Mouse (Mus musculus): ENCODE results near the gene Cop1.
A peak's percentile ranks its signal among the peaks of the same experiment; 100 is the strongest.

Gene Cop1

DNA sequence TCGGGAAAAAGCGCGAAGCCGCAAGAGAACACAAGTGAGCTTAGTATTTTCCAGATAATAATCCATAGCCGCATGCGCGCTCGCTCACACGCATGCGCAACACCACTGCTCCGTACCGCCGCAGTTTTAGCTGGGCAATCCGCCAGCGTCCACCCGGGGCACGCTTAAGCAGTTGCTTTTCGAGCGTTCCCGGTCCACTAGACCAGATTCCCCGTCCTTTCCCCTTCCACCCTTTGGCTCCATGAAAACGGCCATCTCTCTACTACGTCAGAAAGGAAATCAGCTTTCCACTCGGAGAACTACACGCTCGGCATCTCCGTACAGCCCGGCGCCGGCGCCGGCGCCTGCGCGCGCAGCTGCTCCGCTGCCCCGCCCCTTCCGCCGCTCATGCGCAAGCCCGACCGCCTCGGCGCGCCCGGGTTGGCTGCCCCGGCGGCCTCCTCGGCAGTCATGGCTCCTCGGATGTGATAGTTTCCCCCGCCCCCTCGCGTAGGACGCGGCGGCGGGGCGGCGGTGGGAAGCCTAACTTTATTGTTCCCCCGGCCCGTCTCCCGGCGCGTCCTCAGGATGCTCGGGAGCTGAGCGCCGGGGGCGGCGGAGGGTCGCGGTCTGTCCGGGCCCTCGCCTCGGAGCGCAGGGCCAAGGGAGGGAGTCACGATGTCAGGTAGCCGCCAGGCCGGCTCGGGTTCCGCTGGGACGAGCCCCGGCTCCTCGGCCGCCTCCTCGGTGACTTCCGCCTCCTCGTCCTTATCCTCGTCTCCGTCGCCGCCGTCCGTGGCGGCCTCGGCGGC, at the start of gene Cop1:
Gene Cop1, plus strand, starts transcription at position 540 of the 791 bp plus-strand sequence.
- peak; percentile 92 for DNase-seq

DNA sequence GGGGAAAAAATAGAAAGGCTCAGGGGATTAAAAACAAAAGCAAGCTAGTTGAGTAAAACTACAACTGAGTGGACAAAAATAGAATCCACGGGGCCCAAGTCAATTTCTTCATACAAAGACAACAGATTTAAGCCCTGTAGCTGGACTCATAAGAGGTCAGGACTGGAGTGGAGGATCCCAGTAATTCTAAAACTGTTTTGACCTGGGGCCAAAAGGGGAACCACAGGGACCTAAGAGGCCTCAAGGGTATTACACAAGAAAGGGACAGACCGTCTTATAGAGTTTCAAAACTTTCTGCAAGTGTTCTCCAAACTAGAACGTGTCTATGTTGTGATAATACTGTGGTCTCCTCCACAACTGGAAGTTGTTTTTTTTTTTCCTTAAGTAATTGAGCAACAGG, 45.4 kb upstream of the Cop1 start:
- no peak for DNase-seq

DNA sequence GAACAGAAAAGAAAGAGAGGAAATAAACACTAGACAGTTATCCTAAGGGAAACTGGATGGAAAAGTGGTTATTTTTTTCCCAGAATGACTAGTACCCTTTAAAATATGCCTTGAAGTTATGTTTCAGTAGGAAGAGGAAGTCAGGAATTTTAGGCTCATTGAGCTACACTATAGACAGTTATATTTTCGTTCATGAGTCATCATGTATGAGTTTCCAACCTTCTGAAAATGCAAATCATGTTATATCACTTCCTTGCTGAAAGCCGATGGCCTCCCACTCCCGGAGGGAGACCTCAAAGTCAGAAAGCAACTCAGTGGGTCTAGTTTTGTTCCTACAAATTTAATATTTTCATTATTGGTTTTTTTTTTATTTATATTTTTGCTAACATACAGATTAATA, 33.5 kb upstream of the Cop1 start:
- DNase-seq = no peak

DNA sequence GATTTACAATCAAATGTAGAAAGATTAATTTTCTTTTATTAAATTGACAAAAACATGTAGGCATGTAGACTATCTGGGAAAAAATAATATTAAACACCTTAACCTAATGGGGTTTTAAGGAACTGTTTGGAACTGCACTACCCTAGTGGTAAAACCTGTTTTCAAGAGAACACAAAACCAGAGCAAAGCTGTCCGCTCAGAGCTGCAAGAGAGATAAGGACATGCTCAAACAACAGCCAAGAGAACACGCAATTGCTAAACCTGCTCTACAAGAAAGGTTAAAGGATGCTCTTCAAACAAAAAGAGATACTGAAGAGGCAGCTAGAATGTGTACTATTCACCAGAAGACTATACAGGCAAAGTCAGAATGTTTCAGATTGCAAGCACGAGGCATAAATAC, 32.5 kb upstream of the Cop1 start:
- no peak for DNase-seq

DNA sequence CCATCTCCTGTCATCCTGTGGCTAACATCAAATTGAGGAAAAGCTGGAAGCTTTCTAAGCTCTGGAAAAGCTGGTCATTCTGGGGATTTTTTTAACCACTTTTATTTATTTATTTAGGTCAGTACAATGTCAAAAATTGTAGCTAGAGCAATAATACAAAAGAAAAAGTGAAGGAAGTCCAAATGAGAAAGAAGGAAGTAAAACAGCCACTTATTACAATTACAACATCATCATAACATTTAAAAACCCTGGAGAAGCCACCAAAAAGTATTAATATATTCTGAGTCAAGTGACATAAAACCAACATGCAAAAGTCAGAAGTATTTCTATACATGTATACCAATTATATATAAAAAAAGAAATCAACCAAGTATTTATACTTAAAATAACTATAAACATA, 30.9 kb upstream of the Cop1 start:
- no peak for DNase-seq

DNA sequence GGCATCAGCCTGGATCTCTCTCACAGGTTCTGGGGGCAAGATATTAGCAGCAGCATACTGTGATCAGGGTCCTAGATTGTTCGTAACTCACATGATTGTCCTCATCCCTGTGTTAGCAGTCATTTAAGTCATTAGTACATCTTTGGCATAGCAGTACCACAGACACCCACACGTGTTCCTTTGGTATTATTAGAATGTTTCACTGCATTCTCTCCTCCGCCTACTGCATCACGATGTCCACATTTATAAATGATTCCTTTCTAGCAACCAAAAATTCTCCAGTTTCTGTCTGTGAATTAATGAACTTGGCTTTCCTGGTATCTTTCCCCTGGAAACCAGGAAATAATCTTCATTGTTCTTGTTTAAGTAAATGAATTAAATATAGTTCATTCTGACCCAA, 20.4 kb upstream of the Cop1 start:
- no peak for DNase-seq

DNA sequence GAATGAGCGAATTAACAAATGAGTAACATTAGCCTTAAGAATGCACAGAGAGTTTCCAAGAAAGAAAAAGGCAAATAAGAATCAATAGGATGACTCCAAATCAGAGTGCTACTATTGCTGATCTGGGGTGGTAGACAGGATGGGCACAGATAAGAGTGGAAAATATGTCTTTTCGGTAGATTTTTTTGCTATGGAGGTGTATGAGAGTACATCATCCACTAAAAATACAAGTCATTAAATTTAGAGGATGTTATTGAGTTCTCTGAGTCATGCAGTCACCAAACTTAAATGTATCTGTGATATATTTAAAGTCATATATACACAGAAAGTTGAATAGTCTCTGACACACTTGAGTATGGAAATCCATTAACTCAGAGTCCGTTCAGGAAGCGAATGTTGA, 14.7 kb upstream of the Cop1 start:
- DNase-seq = no peak

DNA sequence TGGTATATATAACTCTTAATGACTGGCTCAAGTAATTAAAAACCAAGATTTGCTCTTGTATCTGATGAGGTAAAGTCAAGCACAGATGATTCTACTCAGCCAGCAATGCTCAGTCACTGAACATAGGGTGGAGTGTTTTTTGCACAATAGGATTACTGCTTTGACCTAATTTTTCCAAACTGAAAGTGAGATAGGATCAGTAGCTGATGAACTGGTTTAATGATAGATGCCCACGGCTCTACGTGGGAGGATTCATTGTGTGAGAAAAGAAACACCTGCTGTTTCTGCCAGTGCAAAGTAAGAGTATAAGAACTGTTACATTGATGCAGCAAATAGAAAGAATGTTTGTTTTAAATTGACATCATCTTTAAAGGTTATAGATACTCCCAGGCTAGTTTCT, 10.1 kb upstream of the Cop1 start:
- no peak for DNase-seq

DNA sequence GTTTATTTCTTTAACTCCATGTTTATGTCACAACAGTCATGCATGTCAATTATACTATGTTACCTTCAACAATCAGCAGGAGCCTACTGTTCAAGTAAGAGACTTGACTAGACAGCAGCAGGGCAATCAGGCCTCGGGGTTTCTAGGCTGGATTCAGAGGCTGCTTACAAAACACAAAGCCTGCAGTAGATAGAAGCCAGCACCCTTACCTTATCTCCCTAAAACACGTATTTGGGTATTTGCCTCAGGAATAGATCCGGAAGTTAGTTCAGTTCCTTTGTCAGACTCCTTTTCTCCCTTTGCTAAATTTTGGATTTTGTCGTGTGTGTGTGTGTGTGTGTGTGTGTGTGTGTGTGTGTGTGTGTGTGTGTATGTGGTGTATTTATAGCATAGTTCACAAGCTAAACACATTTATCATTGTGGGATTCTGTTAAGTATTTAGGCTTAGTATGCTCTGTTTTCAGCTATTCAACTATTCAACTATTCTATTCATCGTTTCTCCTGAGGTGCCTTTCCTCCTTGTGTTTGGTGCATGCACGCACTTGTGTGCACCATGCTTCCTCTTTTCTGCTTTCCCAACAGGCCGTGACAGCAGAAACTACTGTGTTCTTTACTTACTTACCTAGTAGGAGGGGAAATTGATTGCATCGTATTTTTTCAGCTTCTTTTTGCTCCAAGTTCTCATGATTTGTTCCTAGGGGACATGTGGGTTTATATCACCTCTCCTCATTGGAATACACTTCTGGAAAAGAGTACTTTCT, 6.9 kb upstream of the Cop1 start:
- DNase-seq = no peak

DNA sequence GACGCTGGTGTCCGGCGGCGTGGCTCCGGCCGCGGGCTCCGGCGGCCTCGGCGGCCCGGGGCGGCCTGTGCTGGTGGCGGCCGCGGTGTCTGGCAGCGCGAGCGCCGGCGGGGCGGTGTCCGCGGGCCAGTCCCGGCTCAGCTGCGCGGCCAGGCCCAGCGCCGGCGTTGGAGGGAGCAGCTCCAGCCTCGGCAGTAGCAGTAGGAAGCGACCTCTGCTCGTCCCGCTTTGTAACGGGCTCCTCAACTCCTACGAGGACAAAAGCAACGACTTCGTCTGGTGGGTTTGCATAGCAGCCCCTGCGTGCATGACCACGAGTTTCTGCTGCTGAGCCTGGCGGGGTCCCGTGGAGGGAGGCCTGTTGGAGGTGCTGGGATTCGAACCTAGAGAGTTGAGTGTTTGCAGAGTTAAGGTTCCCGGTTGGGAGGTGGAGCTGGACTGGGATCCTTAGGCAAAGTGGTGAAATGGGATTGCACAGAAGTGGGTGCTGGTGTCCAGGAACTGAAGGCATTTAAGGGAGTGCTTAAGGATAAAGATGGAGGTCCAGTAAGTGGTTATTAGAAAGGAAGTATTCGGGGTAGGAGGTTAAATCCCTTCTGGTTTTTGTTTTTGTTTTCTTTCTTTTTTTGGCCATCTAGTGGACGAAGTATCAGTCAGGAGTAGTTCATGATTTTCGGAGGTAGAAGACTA, 597 bp downstream of the Cop1 start:
- peak; percentile 15 for DNase-seq

DNA sequence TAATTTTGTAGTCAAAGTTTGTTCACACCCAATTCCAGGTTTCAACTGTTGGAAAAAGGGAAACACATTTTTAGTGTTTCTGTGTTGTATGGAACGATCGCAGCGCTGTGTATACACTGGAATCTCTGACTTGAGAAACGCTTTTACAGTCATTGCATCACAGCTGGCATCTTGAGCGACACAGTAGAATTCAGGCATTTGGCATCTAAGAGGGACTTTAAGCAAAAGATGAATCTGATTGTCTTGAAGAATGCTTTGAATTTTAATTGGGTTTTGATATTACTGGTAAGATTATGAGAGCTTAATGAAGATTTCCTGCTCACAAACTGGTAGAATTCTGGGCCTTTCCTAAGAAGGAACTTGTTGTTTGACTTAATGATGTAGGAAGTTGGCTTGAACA, 1.3 kb downstream of the Cop1 start:
- no peak for DNase-seq

DNA sequence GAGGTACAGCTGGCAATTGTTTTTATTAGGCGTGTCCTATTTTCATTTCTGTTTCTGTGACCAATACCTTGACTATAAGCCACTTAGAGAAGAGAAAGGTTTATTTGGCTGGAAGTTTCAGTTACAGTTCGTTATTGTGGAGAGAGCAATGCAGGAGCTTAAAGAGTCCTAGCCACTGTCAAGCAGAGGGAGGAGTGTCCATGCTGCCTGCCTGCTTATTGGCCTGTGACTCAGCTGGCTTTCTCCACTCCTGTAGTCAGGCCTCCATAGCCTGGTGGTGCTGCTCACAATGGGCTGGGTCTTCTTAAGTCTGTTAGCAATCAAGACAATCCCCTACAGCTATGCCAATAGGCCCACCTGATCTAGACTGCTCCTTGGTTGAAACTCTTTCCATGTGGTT, 2.4 kb downstream of the Cop1 start:
- DNase-seq = no peak

DNA sequence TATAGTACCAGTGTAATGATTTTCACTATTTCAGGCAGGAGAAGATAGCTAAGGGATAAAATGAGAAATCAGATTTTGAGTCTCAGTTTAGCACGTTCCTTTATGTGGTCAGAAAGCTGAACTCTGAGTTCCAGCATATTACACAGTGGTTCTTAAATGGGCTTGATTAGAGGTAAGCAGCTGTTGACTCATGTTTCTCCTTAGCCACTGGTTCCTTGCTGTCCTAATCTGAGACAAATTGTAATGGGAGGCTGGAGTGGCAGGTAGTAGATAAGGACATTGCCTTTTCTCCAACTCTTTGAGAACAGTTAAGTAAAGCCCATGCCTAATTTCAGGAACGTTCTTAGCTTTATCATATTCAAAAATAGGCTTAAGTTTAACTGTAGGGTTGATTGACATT, 3.6 kb downstream of the Cop1 start:
- no peak for DNase-seq

DNA sequence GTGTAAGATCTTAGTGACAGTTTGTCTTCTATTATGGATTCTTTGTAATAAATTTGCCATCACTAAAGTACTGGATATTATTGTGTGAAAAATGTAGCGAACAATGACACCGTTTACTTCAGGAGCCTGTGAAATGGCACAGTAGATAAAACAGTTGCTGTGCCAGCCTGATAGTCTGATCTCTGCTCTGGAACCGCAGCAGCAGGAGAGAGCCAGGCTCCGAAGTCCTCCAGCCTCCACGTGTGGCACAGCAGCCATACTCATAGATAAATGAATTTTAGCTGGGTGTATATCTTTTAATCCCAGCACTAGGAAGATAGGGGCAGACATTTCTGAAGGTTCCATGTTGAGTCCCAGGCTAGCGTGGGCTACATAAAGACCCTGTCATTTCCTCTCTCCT, 6.0 kb downstream of the Cop1 start:
- no peak for DNase-seq

DNA sequence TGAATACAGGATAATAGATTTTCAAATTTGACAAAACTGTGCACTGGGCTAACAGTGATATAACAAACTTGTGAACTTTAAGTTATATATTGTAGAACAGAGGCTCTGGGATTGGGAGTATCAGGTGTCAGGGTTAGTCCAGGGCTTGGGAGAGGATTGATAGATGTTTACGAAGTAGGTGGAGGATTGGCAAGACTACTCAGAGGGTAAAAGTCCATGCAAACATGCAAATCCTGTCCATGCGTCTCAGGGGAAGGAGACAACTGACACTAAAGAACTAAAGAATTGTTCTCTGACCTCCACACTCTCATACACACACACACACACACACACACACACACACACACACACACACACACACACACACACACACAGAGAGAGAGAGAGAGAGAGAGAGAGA, 18.2 kb downstream of the Cop1 start:
- no peak for DNase-seq

DNA sequence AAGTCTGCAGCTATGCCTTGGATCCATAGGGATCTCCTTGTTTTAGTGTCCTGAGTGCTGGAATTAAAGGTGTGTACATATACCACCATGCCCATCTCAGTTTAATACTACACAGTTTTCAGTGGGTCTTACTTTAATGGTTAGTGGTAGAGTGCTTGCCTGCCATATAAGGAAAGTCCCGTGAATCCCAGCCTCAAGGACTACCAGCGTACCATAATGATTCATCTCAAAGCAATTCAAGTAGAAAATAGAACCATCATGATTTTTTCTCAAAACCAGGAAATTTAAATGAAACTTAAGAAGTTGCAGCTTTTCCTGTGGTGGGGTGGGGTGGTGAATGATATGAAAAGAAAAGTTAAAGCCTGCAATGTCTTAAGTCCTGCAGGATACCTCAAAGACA, 21.0 kb downstream of the Cop1 start:
- DNase-seq = no peak

DNA sequence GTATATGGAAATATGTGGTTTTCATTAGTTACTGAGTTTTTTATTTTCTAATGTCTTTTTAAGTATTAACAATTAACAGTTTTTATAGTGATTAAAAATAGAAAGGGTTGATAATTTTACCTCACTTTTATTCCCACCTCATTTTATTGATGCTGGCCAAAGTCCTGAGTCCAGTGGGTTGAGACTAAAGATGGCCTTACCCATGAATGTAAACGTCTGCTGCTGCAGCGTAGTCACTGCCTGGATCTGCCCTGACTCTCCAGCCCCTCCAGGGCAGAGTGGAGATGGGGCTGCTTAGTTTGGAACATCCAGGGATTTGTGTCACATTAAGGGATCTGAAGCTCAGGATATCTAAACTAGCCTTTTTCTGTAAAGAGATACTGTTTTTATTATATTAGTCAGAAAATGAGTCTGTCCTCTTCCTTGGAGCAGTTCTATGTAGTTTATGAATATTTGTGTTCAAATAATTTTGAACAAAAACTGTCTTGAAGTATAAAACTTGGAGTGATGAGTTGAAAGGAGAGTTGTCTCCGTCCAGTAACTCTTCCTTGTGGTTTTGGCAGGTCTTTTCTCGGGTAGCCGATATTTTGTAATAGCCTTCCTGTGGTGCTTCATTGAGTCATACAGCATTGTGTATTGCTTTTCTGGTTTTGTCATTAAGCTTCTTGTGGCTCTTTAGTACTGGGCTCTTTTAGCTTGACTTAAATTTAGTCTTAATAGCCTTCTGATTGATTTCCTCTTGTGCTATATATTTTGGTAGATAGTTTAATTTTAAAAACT, 23.0 kb downstream of the Cop1 start:
- DNase-seq = no peak

DNA sequence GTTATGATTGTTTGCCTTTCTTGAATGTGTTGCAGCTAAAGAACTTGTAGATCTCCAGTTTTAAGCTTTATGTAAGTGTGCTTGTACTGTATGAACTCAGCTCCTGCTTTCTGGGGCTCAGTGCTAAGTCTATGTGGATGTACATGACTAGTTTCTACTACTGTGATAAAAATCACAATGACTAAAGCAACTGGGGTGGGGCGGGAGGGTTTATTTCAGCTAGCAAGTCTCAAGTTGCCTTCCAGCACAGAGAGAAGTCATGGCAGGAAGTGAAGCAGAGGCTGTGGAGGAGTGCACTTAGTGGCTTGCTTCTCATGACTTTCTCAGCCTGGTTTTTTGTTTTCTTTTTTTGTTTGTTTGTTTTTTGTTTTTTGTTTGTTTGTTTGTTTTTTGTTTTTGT, 24.4 kb downstream of the Cop1 start:
- no peak for DNase-seq

DNA sequence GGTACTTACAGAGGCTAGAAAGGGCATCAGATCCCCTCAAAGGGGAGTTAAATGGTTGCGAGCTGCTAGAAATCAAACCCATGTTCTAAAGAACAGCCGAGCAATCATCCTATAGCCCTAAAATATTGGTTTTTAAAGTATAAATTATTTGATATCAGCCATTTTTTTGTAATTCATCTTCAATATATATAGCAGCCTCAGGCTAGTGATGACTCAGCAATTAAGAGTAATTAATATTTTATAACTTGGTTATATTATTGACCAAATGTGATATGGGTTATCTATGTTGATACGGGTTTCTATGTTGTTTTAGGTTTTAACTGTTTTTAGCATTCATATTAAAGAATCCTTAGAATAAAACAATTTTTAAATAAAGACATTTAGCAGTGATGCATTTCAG, 31.7 kb downstream of the Cop1 start:
- DNase-seq = no peak

DNA sequence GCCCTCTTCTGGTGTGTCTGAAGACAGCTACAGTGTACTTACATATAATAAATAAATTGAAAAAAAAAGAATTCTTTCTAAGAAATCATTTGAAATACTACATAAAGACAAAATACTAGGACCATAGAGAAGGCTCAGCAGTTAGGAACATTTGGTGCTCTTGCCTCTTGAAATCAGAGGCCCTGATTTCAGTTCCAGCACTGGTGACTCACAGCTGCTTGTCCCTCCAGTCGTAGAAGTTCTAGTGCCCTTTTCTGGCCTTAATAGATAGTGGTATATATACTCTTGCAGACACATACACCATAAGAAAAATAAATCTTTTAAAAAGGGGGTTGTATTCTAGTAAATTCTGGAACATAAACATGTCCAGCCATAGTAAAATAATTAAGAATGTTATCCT, 48.0 kb downstream of the Cop1 start:
- no peak for DNase-seq

DNA sequence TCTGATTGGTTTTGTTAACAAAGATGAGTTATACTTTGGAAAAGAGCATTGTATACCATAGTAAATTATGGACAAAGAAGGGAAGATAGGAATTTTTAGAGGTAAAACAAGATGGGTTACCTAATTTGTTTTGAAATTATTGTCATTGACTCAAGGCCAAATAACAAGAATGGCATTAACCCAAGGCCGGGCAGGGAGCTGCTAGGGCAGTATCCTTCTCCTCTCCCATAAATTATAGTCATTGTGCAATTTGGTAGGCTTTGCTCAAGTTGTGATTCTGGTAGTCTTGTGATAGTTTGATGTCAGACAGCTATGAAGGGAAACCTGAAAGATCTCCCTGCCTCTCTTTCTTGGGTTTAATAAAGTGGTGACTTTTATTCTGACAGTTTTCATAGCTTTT, 49.7 kb downstream of the Cop1 start:
- DNase-seq = no peak

DNA sequence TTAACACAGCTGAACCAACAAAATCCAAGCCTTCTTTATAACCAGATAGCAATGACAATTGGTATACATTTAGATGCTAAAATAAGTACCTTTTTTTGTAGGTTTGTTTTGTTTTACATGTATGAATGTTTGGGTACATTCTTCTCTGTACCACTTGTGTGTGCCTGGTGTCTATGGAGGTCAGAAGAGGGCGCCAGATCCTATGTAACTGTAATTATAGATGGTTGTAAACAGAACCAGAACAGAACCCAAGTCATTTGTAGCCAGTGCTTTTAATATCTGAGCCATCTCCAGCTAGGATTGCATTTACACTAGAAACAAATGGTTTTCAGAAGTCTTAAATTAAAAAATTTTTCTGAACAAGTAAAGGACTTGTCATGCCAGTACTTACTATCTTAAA, 54.7 kb downstream of the Cop1 start:
- DNase-seq = no peak

DNA sequence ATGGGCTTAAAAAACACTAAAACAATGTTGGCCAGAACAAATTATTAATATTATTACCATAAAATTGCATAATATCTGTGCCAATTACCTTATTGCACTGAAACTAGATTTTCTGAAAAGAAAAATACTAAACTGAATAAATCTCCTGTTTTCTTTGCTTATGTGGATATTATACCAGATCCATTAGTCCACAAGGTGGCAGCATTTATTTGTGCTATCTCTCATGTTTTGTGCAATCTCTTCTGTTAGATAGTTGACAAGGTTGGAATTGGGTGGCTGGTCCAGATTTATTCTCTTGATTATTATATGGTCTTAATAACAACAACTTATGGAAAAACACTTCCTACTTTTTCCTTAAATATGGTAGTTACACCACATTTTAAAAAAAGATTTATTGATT, 58.1 kb downstream of the Cop1 start:
- no peak for DNase-seq

All from right cerebral cortex, postnatal 4 days (tissue).